Mouse (Mus musculus): ENCODE results near the gene Psd.

- TF ChIP-seq POLR2A (IDR thresholded peaks at IDR 0.05; ENCODE audit: control insufficient read depth, low read depth, low read length) (no peak), CTCF (IDR thresholded peaks at IDR 0.05; ENCODE audit: control insufficient read depth, insufficient read depth, insufficient replicate concordance, low read depth, low read length) (no peak)
Observed at GRCm38 (mm10) chr19:46313116-46313515, 13.8 kb downstream of the Psd start.
